Mouse (Mus musculus): ENCODE results near the gene Coq2. TPM values are rescaled to one million over a fixed set of nuclear protein-coding genes. Genes with fewer than 3 reads are reported as not detected.
A peak's percentile ranks its signal among the peaks of the same experiment; 100 is the strongest.

Gene Coq2
- total RNA-seq (2021): 10 to 100 TPM; 59.7 to 59.9 TPM

DNA sequence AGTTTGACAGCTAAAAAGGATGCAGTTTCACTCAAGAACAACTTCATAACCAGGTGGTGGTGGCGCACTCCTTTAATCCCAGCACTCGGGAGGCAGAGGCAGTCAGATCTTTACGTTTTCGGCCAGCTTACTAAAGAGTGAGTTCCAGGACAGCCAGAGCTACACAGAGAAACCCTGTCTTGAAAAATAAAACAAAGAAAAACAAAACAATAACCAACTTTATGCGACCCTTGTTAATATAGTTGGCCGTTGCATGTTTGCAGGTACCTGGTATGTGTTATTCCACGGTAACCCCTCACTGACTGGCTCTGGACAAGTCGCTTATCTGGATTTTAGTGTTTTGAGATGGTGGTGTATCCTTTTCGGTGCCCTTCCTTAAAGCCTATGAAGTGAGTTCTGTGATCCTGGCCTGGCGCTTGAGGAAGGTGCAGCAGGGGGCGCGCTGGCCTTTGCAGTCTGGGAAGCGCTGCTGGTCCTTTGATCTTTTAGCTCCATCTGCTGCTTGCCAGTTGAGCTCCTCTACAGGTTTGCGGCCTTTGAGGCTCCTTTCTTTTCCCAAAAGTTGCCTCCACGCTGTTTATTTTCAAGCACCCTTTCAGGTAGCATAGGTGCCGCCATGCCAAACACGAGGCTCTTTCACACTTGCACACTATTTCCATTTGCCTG lies at the start of gene Coq2:
Coq2 (minus strand) TSS at position 430 of the 666 bp plus-strand sequence.
- DNase-seq (ENCODE audit: extremely low spot score in 1 of 2, low spot score in 2 of 2): peak; percentile 55 to 86
- intact Hi-C loops (cut with DNase I): loop anchor here (5.0 to 10.0 kb wide), 2 partner anchors 120 to 237 kb away; partner anchors contain the start of genes Helq and Mrps18c

DNA sequence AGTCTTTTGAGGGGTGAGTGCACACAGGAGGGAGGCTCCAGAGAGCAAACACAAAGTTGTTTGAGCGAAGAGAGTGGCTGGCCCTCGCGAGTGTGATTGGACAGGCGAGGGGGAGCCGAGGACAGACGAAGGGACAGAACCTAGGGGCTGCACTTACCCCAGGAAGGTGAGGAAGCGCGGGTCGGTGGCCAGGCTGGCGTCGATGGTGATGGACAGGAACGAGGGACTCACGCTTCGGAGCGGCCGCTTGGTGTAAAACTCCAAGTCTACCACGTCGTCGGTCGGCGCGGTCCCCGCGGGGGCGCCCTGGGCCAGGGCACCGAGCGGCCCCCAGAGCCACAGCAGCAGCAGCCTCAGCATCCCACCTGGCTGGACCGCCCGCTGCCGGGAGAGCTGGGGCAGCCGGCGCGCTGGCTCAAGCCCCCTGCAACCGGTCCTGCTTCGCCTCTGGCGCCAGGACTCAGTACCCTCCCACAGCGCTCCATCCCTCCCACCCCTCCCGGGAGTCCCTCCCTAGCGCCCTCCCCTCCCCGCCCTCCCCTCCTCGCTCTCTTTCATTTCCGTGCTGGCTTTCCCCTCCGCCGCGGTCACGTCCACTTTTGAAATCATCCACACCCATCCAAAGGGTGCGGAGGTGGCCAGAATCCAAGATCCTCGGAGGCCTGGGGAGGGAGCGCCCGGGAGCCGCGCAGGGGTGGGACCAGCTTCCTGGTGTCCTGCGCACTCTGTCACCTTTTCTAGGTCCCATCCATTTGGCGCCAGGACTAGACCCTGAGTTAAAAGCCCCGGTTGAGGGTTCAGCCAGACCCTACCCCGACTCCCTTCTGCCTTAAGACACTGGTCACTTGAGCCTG lies 44.5 kb upstream of the Coq2 start, which contains the start of gene Hpse:
Hpse (minus strand) TSS at position 482 of the 854 bp plus-strand sequence.
- intact Hi-C loops (cut with DNase I): no loop called here
- peak in 1 of 2 experiments; percentile 49 for DNase-seq (ENCODE audit: extremely low spot score in 1 of 2, low spot score in 2 of 2)

DNA sequence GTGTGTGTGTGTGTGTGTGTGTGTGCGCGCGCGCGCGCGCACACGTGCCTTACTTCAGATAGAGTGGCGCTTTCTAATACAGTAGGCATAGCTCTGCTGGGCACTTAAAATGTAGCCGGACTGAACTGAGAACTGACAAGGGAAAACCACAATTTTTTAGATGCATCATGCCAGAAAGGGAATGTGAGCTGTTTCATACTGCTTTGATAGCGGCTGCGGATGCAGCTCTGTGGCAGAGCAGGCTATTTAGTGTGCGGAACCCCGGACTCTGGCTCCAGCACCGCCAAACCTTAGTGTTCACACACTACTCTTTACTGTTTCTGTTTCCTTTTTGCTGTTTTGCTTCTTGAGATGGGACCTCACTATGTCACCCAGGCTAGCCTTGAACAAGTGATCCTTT lies 41.8 kb upstream of the Coq2 start:
- intact Hi-C loops (cut with DNase I): no loop called here
- no peak for DNase-seq (ENCODE audit: extremely low spot score in 1 of 2, low spot score in 2 of 2)

DNA sequence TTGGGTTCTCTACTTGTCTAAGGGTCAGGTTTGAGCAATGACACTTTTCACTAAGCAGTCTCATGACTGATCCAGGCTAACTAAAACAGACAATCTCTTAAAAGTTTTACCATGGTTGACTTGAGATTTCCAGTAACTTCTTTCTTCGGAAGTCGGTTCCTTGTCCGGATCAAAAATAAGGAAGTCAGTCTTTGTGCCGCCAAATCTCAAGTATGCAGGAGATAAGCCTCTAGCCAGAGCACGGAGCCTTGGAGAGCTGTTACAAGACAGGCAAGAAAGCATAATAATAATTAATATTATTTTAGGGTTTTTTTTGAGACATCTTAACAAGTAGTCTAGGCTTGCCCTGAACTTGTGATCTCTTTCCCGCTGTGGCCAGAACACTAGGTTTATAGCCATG lies 36.3 kb upstream of the Coq2 start:
- intact Hi-C loops (cut with DNase I): no loop called here
- no peak for DNase-seq (ENCODE audit: extremely low spot score in 1 of 2, low spot score in 2 of 2)

DNA sequence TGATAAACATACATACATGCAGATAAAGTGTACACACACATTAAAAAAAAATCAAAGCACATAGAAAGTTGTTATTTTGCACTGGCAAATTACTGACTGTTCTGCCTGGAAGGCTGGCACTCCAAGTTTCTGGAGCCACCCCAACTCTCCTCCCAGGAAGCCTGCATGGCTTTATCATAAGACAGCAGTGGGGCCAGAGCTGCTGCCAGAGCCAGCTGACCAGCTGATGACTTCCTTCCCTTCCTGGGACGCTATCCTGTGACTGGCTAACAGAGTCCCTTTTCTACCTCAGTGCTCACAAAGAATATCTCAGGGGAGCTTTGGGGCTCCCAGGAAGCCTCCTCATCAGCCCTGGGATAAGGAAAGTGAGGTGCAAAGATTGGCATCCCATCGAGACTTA lies 35.1 kb upstream of the Coq2 start:
- DNase-seq (ENCODE audit: extremely low spot score in 1 of 2, low spot score in 2 of 2): no peak
- intact Hi-C loops (cut with DNase I): no loop called here

DNA sequence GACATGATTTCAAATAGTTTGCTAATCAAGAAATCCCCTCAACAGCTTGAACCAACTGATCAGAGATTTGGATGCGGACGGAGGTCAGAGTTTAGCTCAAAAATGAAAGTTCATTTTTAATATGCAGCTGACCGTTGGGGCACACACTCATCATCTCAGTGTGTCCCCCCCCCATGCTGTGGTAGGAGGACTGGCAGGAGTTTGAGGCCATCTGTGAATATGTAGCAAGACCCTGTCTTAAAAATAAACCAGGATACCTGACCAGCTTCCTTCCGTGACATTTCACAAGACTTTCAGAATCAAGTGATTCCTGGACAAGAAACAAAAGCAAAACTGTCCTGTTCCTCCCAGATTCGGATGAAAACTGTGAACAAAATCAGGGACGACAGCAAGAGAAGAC lies 34.1 kb upstream of the Coq2 start:
- intact Hi-C loops (cut with DNase I): no loop called here

DNA sequence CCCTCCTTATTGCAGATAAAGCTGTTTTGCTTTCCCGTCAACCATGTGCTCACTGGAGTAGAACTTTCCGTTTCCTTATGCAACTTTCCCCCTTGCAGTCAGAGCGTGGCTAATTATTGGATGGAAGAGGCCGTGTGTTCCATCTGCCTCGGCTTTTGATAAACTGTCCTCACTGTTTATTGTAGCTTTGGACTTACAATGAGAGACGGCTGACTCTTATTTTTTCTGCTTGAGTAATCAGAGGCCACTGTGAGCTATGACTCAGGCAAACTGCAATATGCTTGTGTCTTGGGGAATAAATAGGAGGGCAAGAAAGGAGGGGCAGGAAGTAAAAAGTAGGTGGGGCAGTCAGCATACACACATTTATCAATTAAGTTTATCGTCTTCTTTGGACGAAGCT lies 31.7 kb upstream of the Coq2 start:
- intact Hi-C loops (cut with DNase I): no loop called here

More for the DNA sequence above, 34.1 kb upstream of the Coq2 start:
- DNase-seq (ENCODE audit: extremely low spot score in 1 of 2, low spot score in 2 of 2): no peak

DNA sequence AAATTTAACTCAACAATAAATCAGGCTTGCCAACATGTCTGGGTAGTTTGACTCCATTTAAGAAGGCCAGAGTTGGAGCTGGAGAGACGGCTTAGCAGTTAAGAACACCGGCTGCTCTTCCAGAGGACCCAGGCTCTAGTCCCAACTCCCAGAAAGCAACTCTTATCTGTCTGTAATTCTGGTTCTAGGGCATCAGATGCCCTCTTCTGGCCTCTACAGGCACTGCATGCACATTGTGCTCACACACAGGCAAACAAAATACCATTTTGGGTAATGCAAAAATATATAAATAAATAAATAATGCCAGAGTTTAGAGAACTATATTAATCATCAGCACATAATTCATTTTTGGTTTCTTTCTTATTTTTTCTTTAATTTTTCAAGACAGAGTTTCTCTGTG lies 29.3 kb upstream of the Coq2 start:
- no peak for DNase-seq (ENCODE audit: extremely low spot score in 1 of 2, low spot score in 2 of 2)
- intact Hi-C loops (cut with DNase I): no loop called here

More for the DNA sequence above, 31.7 kb upstream of the Coq2 start:
- DNase-seq (ENCODE audit: extremely low spot score in 1 of 2, low spot score in 2 of 2): no peak

DNA sequence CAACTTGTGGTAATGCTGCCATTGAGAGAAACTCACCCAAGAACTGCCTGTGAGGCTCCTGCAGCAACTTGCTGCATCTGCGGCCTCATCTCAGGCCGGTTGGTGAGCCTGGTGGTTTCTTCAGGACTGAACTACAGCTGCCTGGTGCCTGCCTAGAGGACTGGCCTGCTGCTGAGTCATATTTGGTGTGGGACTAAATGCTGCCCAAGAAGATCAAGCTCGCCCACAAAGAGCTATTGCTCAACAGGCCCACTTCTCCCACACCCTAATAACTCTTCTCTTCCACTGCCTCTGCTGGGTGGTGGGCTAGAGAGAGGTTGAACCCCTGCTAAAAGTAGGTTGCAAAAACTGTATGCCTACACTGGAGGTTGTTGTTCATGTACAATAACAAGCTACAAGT lies 27.4 kb upstream of the Coq2 start:
- no peak for DNase-seq (ENCODE audit: extremely low spot score in 1 of 2, low spot score in 2 of 2)
- intact Hi-C loops (cut with DNase I): no loop called here

DNA sequence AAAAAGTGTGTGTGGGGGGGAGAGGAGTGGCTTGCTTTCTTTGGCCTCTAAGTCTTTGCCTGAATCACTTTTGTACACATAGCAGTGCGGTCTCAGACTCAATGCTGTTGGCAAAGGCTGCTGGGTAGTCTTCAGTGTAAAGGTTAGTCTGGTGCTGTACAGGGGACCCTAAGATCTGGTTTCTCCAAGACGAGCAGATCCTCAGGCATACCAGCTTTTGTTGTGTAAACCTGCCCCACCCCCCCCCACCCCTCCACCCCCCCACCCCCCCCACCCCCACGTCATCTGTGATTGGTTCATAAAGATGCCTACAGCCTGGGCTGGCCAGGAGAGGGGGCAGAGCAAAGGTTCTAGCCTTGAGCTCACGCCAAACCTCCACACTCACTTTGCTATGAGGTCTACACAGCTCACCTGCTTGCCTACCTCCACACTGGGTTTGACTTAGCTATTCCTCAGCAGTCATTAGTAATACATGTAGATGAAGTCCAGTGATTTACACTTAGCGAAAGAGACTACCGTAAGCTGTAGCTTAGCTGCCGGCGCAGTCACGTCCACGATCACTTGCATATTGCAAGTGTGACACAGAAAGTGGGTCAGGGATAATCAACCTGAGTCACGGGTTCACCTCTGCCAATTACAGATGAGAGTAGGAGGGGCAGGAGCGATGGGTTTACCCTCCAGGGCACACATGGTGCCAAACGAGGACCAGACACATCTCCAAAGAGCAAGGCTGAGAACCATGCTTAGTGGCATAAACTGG lies 26.1 kb upstream of the Coq2 start:
- no peak for DNase-seq (ENCODE audit: extremely low spot score in 1 of 2, low spot score in 2 of 2)
- intact Hi-C loops (cut with DNase I): no loop called here

DNA sequence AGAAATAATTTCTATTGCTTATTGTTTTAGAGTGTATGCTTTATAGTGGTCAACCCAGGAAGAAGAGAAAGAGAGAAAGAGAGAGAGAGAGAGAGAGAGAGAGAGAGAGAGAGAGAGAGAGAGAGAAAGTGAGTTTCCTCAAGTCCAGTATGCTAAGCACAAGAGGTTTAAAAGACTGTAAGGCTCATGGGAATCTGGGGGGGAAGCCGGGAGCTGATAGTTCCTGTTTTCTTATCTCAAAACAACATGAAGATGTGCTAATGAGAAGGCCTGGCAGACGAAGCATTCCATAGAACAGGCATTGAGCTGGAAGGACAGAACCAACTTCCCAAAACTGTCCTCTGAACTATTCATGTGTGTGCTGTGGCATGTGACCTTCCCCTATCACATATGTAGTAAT lies 22.9 kb upstream of the Coq2 start:
- intact Hi-C loops (cut with DNase I): no loop called here
- DNase-seq (ENCODE audit: extremely low spot score in 1 of 2, low spot score in 2 of 2): no peak

DNA sequence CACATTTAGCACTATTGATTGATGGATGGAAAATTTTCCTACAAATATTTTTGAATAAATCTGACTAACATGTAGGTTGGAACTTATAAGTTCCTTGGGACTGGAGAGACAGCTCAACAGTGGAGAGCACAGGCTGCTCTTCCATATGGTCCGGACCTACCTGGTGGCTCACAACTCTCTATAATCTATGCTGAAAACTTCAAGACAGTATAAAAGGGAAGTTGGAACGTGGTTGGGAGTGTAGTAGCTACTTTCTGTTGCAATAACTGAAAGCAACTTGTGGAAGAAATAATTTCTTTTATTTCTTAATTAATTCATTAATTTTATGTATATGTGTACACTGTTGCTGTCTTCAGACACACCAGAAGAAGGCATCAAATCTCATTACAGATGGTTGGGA lies 22.5 kb upstream of the Coq2 start:
- no peak for DNase-seq (ENCODE audit: extremely low spot score in 1 of 2, low spot score in 2 of 2)
- intact Hi-C loops (cut with DNase I): no loop called here

DNA sequence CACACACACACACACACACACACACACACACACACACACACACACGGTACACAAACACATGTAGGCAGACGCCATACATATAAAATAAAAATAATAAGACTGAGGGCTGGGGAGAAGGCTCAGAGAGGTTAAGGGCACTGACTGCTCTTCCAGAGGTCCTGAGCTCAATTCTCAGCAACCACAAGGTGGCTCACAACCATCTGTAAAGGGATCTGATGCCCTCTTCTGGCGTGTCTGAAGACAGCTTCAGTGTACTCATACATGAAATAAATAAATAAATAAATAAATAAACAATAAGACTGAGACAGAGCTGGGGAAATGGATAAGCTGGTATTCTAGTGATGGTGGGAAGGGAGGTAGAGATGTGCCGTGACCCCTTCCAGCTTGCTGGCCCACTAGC lies 10.7 kb upstream of the Coq2 start:
- DNase-seq (ENCODE audit: extremely low spot score in 1 of 2, low spot score in 2 of 2): no peak
- intact Hi-C loops (cut with DNase I): no loop called here

DNA sequence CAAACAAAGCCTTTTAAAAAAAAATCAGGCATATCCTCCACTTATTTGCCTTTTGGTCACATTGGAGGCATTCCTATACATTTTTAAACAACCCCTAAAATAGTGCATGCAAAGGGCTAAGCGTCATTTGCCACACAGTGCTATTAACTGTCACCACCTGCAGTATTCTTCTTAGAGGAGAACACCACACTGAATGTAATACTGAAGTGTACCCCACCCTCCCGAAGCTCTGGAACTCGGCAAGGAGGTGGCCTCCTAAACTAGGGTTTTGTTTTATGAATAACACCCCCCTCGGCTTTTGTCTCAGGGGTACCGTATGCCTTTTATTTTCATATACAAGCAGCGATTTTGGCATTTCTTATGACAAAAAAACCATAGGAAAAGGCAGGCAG lies 5.6 kb upstream of the Coq2 start:
- DNase-seq (ENCODE audit: extremely low spot score in 1 of 2, low spot score in 2 of 2): no peak
- intact Hi-C loops (cut with DNase I): no loop called here

DNA sequence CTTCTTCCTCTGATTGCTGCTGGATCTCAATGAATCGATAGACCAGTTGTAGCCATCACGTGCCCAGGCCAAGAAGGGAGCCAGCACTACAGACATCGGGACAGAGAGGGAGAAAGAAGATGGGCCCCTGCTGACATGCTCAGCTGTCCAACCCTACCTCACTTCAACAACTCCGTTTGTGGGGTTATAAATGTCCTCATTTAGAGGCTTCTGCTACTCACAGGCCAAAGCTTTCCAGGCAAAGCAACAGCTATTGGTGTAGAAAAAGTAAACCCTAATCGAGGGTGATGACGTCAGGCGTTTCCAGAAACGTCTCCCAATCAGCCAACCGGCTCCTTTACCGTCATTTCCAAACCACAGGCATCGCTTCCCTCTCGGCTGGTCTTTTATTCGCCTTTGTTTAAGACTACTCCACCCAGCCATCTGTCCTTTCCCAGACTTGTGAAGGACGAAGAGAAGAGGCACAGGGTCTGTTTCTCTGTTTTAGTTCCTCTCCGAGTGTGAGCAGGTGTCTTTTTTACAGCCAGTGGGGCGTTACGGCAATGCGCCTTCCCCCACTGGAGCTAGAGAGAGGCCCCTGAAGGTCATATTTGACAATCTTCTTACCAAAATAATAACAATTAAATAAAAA lies 5.1 kb upstream of the Coq2 start:
- intact Hi-C loops (cut with DNase I): loop anchor here (5.0 to 10.0 kb wide), 2 partner anchors 115 to 232 kb away; partner anchors contain the start of genes Helq and Mrps18c
- no peak for DNase-seq (ENCODE audit: extremely low spot score in 1 of 2, low spot score in 2 of 2)

DNA sequence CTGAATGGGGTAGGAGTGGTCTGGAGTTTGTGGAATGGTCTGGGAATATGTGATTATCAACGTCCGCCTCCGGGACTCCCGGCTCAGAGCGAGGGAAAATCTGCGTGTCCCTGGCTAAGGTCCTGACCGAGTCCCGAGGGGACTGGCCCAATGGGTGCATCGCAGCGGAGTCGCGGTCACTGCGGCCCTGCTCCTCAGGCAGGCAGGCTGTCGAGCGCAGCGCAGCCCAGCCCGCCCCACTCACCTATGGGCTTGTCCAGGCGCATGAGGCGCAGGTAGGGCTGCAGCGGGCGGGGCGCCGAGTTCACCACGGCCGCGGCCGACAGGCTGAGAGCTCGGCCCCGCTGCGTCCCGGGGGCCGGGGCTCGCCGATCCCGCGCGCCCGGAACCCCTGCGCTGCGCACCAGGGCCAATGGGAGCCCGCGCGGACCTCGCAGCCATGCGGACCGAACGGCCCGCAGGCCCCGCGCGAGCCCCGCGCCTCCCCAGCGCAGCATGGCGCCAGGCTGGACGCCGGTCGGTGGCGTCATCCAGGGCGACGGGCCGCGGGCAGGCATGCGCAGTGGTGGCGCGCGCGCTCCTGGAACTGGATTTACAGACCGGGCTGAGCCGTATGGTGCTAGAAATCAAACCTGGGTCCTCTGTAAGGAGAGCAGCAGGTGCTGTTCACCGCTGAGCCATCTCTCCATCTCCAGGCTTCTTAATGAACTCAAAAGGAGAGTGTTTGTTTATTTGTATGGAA lies 1.0 kb downstream of the Coq2 start:
- DNase-seq (ENCODE audit: extremely low spot score in 1 of 2, low spot score in 2 of 2): peak; percentile 77 to 93
- intact Hi-C loops (cut with DNase I): loop anchor here (10.0 kb wide), 1 partner anchor 121 kb away; the partner anchor contains the start of genes Helq and Mrps18c

DNA sequence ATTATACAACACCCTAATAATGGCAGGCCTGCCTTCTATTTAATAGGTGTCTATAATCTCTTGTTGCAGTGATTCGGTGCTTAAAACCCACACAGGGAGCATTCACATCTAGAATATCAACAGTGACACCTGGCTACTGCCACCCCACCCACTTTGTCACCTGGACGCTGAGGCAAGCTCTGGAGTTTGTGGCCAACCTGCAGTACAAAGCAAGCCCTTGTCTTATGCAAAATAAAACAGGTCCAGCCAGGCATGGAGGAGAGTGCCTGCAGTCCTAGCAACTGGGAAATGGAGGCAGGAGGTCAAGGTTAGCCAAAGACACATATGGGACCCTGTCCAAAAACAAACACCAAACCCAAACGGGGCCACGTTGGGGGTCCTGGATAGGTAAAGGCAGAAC lies 2.5 kb downstream of the Coq2 start:
- intact Hi-C loops (cut with DNase I): loop anchor here (10.0 kb wide), 1 partner anchor 122 kb away; the partner anchor contains the start of genes Helq and Mrps18c
- DNase-seq (ENCODE audit: extremely low spot score in 1 of 2, low spot score in 2 of 2): no peak

DNA sequence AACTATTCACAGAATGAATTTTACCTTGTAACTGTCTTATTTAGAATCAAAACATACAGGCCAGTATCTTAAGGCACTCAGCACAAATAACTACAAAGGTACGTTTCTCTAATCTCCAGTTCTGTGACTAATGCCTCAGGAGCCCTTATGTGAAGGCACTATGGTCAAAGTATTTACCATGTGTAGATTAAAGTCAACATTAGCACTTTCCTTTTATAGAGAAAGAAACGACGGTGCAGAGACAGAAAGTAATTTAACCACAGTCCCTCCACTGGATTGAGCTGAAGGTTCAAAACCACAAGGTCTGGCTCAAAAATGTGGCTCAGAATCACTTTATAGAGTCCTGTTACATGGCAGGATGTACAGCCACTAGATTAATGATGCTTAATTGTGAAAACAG lies 3.0 kb downstream of the Coq2 start:
- no peak for DNase-seq (ENCODE audit: extremely low spot score in 1 of 2, low spot score in 2 of 2)
- intact Hi-C loops (cut with DNase I): loop anchor here (10.0 kb wide), 1 partner anchor 123 kb away; the partner anchor contains the start of genes Helq and Mrps18c

Data from left cerebral cortex, postnatal 10 days (tissue).